Mouse (Mus musculus) right cerebral cortex, postnatal 36 days (tissue): ENCODE results near the gene Fars2.

Source experiments
- DNase-seq, 2 experiments: peaks; one replicate each; pipeline ENCODE4 v3.0.0; 2022; ENCODE audit warnings: low spot score in 2 of 2, mixed read lengths in 1 of 2

The Fars2 gene

GRCm38 (mm10) chr13:36683581-36683980 is 566.4 kb downstream of the Fars2 start:
- DNase-seq: no peak

GRCm38 (mm10) chr13:36695516-36696201 is 578.4 kb downstream of the Fars2 start:
- DNase-seq: peak; percentile 18 to 20

GRCm38 (mm10) chr13:36696351-36696771 is 579.1 kb downstream of the Fars2 start:
- DNase-seq: peak; percentile 44 to 52

- DNase-seq: no peak
Measured at GRCm38 (mm10) chr13:36707088-36707690, 590.0 kb downstream of the Fars2 start.

GRCm38 (mm10) chr13:36714101-36714500 is 596.9 kb downstream of the Fars2 start:
- DNase-seq: no peak

GRCm38 (mm10) chr13:36716708-36717107 is 599.5 kb downstream of the Fars2 start:
- DNase-seq: no peak

DNA sequence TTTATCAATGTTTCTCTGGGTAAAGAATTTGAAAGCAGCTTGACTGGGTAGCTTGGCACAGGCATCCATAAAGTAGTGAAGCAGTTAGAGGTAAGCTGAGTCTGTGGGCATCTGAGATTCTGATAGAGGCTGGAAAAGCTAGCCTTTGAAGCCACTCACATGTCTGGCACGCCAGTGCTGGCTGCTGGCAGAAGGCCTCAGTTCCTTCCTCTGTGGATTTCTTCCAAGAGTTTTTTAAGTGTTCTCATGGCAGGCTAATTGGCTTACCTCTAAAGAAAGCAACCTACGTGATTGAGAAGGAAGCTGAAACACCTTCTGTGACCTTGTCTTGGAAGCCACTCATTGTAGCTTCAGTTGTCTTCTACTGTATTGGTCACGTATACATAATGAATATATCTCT is 600.2 kb downstream of the Fars2 start:
- DNase-seq: no peak

DNA sequence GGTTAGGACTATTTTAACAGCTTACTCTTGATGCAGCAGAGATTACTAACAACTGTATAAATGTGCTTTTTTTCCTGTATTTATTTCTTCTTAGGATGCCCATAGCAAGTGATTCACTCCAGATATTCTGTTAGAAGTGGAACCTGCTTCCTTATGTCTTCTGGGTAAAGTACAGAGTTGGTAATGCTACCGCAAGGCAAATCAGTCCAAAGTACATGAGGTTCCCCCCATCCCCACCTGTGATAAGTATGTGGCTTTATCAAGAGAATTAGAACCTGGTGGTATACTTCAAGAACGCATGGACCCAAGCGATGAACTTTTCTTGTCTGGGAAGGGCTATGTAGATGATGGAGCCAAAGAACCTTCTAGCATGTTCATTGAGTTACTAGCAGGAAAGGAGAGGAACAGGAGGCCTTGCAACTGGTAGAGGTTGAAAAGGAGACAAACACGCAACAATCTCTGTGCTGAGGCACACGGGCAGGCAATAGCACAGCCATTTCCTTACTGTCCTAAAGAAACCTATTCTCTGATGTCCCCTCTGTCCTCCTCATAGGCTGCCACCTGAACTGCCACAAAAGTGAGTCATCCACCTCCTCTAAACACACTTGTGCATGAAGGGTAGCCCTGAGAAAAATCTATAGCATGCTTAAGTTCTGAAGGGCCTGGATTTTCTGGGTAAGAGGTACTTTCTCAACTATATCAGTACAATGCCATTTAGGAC is 603.2 kb downstream of the Fars2 start:
- no peak for DNase-seq

- DNase-seq: no peak
Measured at GRCm38 (mm10) chr13:36722309-36722708, 605.1 kb downstream of the Fars2 start.

GRCm38 (mm10) chr13:36723726-36724300 is 606.6 kb downstream of the Fars2 start:
- no peak for DNase-seq

DNA sequence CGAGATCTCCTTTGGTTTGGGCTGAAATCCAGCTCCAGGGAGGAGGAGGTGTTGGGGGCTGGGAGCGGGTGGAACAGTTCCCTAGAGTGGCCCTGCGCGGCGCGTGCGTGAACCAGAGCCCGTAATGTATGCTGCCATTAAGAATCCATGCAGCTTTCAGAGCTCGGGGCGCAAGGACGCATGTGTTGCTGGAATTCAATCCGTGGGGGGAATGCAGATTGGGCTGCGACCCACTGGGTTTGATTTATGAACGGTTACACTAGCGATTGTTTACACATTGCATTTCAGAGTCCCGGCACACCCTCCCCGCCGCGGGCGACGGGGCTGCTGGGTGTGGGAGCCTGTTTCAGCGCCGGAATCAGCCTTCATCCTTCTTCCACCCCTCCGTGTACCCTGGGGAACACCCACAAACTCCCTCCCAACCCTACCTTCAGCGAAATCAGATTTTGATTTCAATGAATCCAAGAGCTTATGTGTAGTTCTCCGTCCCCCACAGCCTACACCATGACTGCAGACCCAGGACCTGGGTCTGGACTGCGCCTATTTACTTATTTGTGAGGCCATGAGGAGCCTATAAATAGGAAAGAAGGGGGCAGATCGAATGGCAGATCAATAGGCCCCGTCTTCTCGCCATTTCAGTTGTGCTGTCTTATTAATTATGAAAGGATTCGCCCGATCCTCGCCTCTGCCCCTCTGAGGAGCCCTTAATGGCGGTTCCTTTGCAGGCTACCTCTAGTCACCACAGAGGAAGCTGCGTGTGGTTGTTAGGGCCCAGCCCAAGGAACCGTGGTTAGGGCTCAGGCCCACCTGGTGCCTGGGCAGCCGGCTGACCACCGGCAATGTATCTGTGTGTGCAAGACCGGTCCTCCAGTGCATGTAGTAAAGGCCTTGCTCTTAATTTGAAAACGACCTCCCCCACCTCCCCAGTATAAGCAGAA is 607.6 kb downstream of the Fars2 start:
- peak; percentile 60 to 65 for DNase-seq

GRCm38 (mm10) chr13:36725881-36726280 is 608.7 kb downstream of the Fars2 start:
- no peak for DNase-seq

DNA sequence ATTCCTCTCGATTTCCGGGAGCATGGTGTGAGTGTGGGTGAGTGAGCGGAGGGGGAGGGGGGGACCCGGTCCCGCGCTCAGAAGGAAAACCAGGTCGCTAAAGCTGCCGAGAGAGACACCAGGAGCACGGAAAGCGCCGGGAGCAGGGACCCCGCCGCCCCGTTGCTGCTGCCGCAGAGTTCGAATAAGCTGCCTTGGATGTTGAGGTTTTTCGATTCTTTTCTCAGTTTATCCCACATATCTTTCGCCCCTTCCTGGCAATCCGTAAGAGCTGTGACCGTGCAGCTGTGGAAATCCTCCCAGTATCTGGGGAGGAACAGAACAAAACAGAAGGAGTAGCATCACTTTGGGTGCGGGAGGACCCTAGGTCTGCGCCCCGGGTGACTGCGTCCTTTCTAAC is 609.3 kb downstream of the Fars2 start:
- no peak for DNase-seq

DNA sequence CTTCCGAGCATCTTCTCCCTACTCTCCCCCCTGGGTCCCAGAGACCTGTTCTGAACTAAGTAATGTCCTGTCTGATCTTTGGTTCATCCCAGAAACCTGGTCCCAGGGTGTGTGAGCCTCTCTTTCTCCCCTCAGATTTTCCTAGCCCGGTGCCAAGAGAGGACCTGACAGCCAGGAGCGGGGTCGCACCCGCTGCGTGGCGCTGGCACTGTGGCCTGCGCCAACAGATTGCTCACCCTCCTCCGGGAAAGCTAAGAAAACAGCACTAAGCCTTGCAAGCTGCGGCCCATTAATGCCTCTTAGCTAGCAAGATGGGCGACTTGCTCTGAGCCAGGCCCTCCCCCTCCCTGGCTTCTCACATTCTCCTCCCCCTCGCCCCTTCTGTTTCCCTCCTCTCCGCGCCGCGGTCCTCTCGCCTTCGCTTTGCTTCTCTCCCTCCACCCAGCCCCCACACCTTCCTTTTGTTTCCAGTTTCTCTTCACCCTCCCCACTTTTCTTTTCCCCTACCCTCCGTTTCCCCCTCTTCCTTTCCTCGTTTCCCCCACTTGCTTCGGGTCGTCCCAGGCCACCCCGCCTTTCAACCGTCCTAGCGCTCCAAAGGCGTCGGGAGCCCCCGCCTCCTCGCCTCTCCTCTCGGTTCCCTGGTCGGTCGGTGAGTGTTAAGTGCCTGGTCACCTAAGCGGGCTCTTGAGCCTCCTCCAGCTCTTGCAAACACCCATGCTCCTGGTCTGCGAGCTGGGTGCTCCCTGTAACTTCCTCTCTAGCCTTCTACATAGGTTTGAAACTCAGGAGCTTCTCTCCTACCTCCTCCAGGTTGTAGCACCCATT is 610.0 kb downstream of the Fars2 start:
- DNase-seq: peak; percentile 70 to 75

GRCm38 (mm10) chr13:36727779-36728470 is 610.7 kb downstream of the Fars2 start:
- DNase-seq: no peak

DNA sequence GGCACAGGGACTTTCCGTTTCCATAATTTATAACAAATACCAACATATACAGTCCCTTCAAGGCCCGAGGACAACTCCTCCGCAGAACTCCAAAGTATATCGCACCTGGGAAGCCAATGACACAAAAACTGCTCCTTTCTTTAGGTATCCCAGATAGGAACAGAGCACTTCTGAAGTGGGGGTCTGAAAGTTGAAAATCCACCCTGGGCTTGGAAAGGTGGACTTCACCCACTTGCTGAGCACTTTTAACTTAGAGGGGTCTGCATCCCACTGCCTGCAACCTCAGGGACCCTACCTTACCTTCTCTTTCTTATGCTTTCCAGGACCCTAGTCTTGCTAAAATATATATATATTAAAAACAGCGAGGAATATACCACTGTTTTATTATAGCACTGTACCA is 611.3 kb downstream of the Fars2 start:
- DNase-seq: no peak

DNA sequence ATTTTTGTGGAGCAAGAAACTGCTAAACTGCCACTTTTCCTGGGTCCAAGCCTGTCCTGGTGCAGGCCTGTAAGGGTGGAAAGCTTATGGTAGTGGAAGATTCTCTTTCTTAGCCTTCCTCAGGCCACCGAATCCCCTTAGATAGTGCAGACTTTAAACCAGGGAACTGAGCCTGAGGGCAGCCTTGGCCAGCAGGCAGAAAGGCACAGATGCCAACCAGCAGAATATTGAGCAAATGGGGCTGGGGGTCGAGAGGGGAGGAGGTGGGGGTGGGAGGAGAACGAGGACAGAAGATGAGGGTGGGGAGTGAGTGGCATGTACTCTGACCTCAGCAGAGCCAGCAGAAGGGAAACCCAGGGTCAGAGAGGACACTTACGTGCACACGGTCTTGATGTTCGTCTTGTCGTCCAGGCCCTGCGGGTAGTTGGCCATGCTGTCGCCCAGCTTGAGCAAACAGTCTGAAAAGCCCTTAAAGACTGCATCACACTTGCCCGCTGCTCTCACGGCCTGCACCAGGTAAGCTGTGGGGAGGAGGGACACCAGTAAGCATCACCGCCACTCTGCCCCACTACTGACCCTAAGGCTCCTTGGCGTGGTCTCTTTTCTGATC is 612.6 kb downstream of the Fars2 start:
- DNase-seq: no peak

- DNase-seq: peak in 1 of 2 experiments; percentile 33
Measured at GRCm38 (mm10) chr13:36730341-36730761, 613.1 kb downstream of the Fars2 start.
